Mouse (Mus musculus) forebrain, embryonic 10.5 days (tissue): ENCODE measurements around the gene Gm17490. TPM values are rescaled to one million over a fixed set of nuclear protein-coding genes. Genes with fewer than 3 reads are reported as not detected.
A peak's percentile ranks its signal among the peaks of the same experiment; 100 is the strongest.
"Not testable (repeated sequence)": the region's sequence is repeated elsewhere in the genome, so short reads cannot be mapped to it uniquely, and the experiment has no call there.

Experiments
- DNase-seq: peaks from one replicate; pipeline ENCODE4 v3.0.0-alpha.2; 2017; ENCODE audit warnings: low spot score; ENCODE audit errors: extremely low spot score
- H3K27ac ChIP-seq: fragments of 300-500 bp; sonication (generic); 2 replicates; pipeline ENCODE4 v1.5.1; 2016; ENCODE audit warnings: mild to moderate bottlenecking
- H3K27me3 ChIP-seq: fragments of 300-500 bp; sonication (generic); 2 replicates; pipeline ENCODE4 v1.6.1; 2016; ENCODE audit warnings: mild to moderate bottlenecking; ENCODE audit not compliant: poor library complexity, severe bottlenecking
- H3K36me3 ChIP-seq: fragments of 300-500 bp; sonication (generic); replicated peaks from 2 replicates; pipeline ENCODE4 v1.6.1; 2016; ENCODE audit warnings: mild to moderate bottlenecking, moderate library complexity
- H3K4me1 ChIP-seq: fragments of 300-500 bp; sonication (generic); 2 replicates; pipeline ENCODE4 v1.6.1; 2016
- H3K4me3 ChIP-seq: fragments of 300-500 bp; sonication (generic); 2 replicates; pipeline ENCODE4 v1.5.1; 2016; ENCODE audit warnings: mild to moderate bottlenecking, moderate library complexity
- H3K9me3 ChIP-seq: fragments of 300-500 bp; sonication (generic); 2 replicates; pipeline ENCODE4 v1.6.1; 2016; ENCODE audit warnings: mild to moderate bottlenecking, moderate library complexity
- WGBS: fragments of 180-500 bp; shearing (Covaris S2); methylation state at CpG from one replicate; pipeline ENCODE4 v1.1.7; 2016; 5-methylcytosine and 5-hydroxymethylcytosine counted together
- polyA plus RNA-seq: library from polyadenylated mRNA; unstranded; fragments of >200 nt; fragmentation: Nextera tagmentation; extraction: Ambion mirVana; gene quantifications from 2 replicates; pipeline ENCODE4 v1.2.1, GENCODE M21; 2016

The Gm17490 gene
- polyA plus RNA-seq, 1 experiment from 2014 or later, result not detected

- H3K4me3 ChIP-seq, result no peak overlapping the region
- H3K36me3 ChIP-seq, result no peaks in the 10 kb centered on the region
- no peak for DNase-seq
- H3K4me1 ChIP-seq, result no peaks in the 10 kb centered on the region
- H3K27ac ChIP-seq, result no peak overlapping the region
- H3K27me3 ChIP-seq, result no peaks in the 10 kb centered on the region
- WGBS, result 93% methylated on average over 9 of the region's 9 CpGs
- no peaks in the 10 kb centered on the region; the same call in 1 of the 2 replicates for H3K9me3 ChIP-seq
These were observed 9.2 kb downstream of the Gm17490 start for GRCm38 (mm10) chr2:11616846-11617245.

DNA sequence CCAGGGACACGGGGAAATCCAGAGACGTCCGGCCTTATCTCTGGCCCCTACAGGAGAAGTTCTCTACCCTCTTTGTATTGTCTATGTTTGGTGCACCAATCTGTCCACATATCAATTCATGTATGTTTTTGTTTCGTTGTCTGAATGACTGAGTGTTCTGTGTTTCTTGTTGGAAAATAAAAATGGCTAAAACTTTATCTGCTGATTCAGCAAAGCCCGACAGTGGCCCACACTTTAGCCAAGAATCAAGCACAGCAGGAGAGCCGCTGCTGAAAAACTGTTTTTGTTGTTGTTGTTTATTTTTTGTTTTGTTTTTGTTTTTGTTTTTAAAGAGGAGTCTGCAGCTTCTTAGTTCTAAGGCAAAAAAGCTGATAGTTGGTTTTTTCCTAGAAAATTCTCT, 13.1 kb downstream of the Gm17490 start:
- DNase-seq, H3K4me1 ChIP-seq, H3K27me3 ChIP-seq, H3K9me3 ChIP-seq, H3K27ac ChIP-seq, H3K36me3 ChIP-seq, H3K4me3 ChIP-seq: not testable (repeated sequence)
- 90% methylated on average over 6 of the region's 6 CpGs for WGBS

- not testable (repeated sequence) for H3K36me3 ChIP-seq, H3K9me3 ChIP-seq, DNase-seq, H3K4me1 ChIP-seq, H3K4me3 ChIP-seq, H3K27ac ChIP-seq, H3K27me3 ChIP-seq
- WGBS, result 85% methylated on average over 4 of the region's 4 CpGs
These were observed 19.3 kb downstream of the Gm17490 start for GRCm38 (mm10) chr2:11606718-11607117.

DNA sequence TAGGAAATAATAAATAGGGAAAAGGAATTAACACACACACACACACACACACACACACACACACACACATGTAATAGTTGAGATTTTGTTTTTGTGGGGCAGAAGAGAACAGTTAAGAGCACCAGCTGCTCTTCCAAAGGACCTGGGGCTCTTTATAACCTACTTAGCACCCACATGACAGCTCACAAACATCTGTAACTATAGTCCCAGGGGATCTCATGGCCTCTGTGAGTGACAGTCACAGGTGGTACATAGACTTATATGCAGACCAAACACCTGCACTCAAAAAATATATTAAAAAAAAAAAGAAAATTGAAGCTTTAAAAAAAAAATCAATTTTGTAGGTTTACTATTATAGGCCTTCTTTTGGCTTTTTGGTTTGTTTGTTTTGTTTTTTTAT, 21.2 kb downstream of the Gm17490 start:
- no peaks in the 10 kb centered on the region for H3K27me3 ChIP-seq
- peaks cover 15% of the 10 kb centered on the region for H3K36me3 ChIP-seq
- H3K9me3 ChIP-seq, result no peaks in the 10 kb centered on the region
- no peak overlapping the region for H3K27ac ChIP-seq
- no peak for DNase-seq
- H3K4me1 ChIP-seq, result peaks cover 12% of the 10 kb centered on the region
- H3K4me3 ChIP-seq, result no peak overlapping the region

- no peaks in the 10 kb centered on the region for H3K9me3 ChIP-seq
- H3K36me3 ChIP-seq, result peaks cover 23% of the 10 kb centered on the region
- DNase-seq, result no peak
- H3K4me1 ChIP-seq, result peaks cover 12% of the 10 kb centered on the region
- WGBS, result 82% methylated on average over 5 of the region's 5 CpGs
- H3K27ac ChIP-seq, result peak within 1 kb of the TSS; percentile 97
- no peaks in the 10 kb centered on the region for H3K27me3 ChIP-seq
- H3K4me3 ChIP-seq, result peak within 1 kb of the TSS; percentile 94
These were observed 22.0 kb downstream of the Gm17490 start, which contains the start of gene Rbm17 for GRCm38 (mm10) chr2:11604053-11604452. Gene Rbm17, minus strand, starts transcription at chr2:11604153.

GRCm38 (mm10) chr2:11602506-11603489, 23.3 kb downstream of the Gm17490 start:
- H3K27ac ChIP-seq, result peak overlapping the region; percentile 97
- under 1% methylated on average over 77 of the region's 78 CpGs for WGBS

GRCm38 (mm10) chr2:11601795-11602194, 24.3 kb downstream of the Gm17490 start:
- Histone ChIP-seq H3K27ac (no peak overlapping the region), H3K4me3 (peak overlapping the region; percentile 94), H3K9me3 (no peaks in the 10 kb centered on the region), H3K36me3 (peaks cover 46% of the 10 kb centered on the region), H3K4me1 (peaks cover 12% of the 10 kb centered on the region), H3K27me3 (no peaks in the 10 kb centered on the region)
- 89% methylated on average over 6 of the region's 6 CpGs for WGBS
- no peak for DNase-seq

More at GRCm38 (mm10) chr2:11602506-11603489, 23.3 kb downstream of the Gm17490 start:
- Histone ChIP-seq H3K27me3 (no peaks in the 10 kb centered on the region), H3K36me3 (peaks cover 36% of the 10 kb centered on the region), H3K9me3 (no peaks in the 10 kb centered on the region), H3K4me3 (peak overlapping the region; percentile 94), H3K4me1 (peaks cover 12% of the 10 kb centered on the region)
- DNase-seq, result peak; percentile 92

- no peak overlapping the region for H3K27ac ChIP-seq
- peaks cover 12% of the 10 kb centered on the region for H3K4me1 ChIP-seq
- 98% methylated on average over 7 of the region's 7 CpGs for WGBS
- no peaks in the 10 kb centered on the region for H3K9me3 ChIP-seq
- no peak for DNase-seq
- H3K4me3 ChIP-seq, result no peak overlapping the region
- no peaks in the 10 kb centered on the region for H3K27me3 ChIP-seq
- peaks cover 81% of the 10 kb centered on the region for H3K36me3 ChIP-seq
These were observed 28.2 kb downstream of the Gm17490 start for GRCm38 (mm10) chr2:11597906-11598305.

- H3K27me3 ChIP-seq, result no peaks in the 10 kb centered on the region
- H3K4me1 ChIP-seq, result peaks cover 5% of the 10 kb centered on the region
- no peak overlapping the region for H3K27ac ChIP-seq
- DNase-seq, result no peak
- no peak overlapping the region for H3K4me3 ChIP-seq
- 94% methylated on average over 2 of the region's 2 CpGs for WGBS
- H3K9me3 ChIP-seq, result no peaks in the 10 kb centered on the region
- H3K36me3 ChIP-seq, result peaks cover 94% of the 10 kb centered on the region
These were observed 29.4 kb downstream of the Gm17490 start for GRCm38 (mm10) chr2:11596690-11597089.

GRCm38 (mm10) chr2:11587996-11588395, 38.1 kb downstream of the Gm17490 start:
- DNase-seq, result no peak
- Histone ChIP-seq H3K27ac (no peak overlapping the region), H3K9me3 (no peaks in the 10 kb centered on the region), H3K4me3 (no peak overlapping the region), H3K36me3 (peaks cover 100% of the 10 kb centered on the region), H3K4me1 (no peaks in the 10 kb centered on the region), H3K27me3 (no peaks in the 10 kb centered on the region)
- 90% methylated on average over 4 of the region's 4 CpGs for WGBS

DNA sequence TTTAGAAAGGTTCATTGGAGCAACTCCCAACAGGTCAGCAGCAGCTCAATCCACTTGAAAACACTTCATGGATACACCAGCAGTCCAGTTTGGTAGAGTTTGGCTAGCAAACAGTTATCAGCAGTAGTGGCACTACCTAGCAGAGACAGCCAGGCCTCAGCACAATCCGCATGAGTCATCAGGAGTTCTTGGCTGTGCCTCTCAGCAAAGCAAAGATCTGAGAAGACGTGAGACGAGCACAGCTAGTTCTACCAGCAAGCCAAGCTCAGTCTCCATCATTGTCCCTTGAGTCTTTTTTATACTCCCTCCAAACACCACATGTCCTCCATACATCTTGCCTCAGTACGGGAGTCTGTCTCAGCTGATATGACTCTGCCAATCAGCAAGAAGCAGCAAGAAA, 46.7 kb downstream of the Gm17490 start:
- H3K4me1 ChIP-seq, result no peaks in the 10 kb centered on the region
- WGBS, result 96% methylated on average over 4 of the region's 4 CpGs
- no peaks in the 10 kb centered on the region for H3K27me3 ChIP-seq
- no peak for DNase-seq
- H3K9me3 ChIP-seq, result peaks cover 18% of the 10 kb centered on the region; the same call in 1 of the 2 replicates
- peaks cover 35% of the 10 kb centered on the region for H3K36me3 ChIP-seq
- H3K27ac ChIP-seq, result no peak overlapping the region
- no peak overlapping the region for H3K4me3 ChIP-seq

DNA sequence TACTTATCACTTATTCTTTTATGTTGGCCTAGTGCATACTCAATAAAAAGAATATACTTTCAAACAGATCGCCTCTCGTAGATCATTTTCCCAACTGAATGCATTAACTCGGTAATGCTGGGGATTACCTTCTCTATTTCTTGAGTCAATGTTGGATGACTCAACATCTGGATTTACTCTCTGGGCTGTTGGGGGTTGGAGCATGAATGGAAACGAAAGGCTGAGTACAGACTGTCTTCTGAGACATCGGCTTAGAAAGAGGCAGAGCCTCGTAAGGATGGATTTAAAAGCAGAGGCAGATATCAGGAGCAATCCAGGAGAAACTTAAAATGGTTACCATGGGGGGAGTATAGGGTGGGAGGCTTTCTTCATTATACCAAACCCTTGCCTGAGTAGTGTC, 47.9 kb downstream of the Gm17490 start:
- 94% methylated on average over 6 of the region's 6 CpGs for WGBS
- Histone ChIP-seq H3K4me1 (no peaks in the 10 kb centered on the region), H3K27ac (no peak overlapping the region), H3K27me3 (no peaks in the 10 kb centered on the region), H3K9me3 (peaks cover 18% of the 10 kb centered on the region; the same call in 1 of the 2 replicates), H3K36me3 (peaks cover 23% of the 10 kb centered on the region), H3K4me3 (no peak overlapping the region)
- DNase-seq, result no peak
